Mouse (Mus musculus): ENCODE measurements around the gene 1600002K03Rik. TPM values are rescaled to one million over a fixed set of nuclear protein-coding genes. Genes with fewer than 3 reads are reported as not detected.

Gene 1600002K03Rik
- 11.7 and 15.0 TPM in 2 replicates for polyA plus RNA-seq (2012; rRNA removed; ENCODE audit: low replicate concordance)

GRCm38 (mm10) chr10:80172527-80173292 is at the start of gene 1600002K03Rik:
TSS of gene 1600002K03Rik (plus strand) at chr10:80172944.

DNA sequence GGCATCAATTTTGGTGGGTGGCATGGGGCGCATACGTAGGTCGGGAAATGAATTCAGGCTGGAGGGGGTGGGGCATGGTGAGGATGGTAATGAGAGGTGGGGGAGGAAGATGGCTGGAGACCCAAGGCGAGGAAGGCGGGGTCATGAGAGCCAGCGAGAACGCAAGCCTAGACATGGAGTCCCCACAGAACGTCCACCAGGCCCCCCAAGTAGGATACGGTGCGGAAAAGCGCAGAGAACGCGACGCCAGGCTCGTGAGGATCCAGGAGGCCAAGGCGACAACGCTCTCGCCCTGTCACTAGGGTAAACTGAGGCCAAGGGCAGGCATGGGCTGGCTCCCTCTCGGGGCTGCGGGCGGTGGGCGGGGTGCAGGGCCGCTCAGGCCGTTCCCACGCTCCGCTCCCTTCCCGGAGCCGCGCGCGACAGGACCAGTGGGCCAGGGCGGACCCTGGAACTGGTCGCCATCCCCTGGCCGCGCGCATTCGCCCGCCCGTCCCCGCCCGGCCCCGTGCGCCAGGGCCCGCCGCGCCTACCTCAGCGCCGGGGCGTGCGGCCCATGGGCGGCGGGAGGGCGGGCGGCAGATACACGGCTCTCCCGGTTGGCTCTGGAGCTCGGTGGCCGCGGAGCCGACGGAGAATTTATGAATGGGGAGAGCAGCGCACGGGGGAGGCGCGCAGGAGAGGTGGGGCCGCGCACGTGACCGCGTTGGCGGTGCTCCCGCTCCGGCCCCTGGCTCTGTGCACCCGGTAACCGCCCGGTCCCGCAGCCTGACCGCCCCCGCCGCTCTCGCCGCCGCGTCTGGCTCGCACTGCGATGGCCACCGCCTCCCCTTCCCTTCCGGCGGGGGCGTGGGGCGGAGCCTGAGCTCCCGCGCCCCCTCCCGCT is 33.9 kb upstream of the 1600002K03Rik start, which contains the start of gene Atp5d:
TSS of gene Atp5d (plus strand) at position 80 of the 886 bp plus-strand sequence.

GRCm38 (mm10) chr10:80140666-80141035 is 32.1 kb upstream of the 1600002K03Rik start, which contains the start of gene Cbarp:
TSS of gene Cbarp (minus strand) at chr10:80140835.

GRCm38 (mm10) chr10:80147719-80148601 is 24.8 kb upstream of the 1600002K03Rik start, which contains the start of gene Midn:
TSS of gene Midn (plus strand) at chr10:80148272.

GRCm38 (mm10) chr10:80165392-80166128 is 7.2 kb upstream of the 1600002K03Rik start, which contains the start of gene Cirbp:
TSS of gene Cirbp (plus strand) at chr10:80165985.

DNA sequence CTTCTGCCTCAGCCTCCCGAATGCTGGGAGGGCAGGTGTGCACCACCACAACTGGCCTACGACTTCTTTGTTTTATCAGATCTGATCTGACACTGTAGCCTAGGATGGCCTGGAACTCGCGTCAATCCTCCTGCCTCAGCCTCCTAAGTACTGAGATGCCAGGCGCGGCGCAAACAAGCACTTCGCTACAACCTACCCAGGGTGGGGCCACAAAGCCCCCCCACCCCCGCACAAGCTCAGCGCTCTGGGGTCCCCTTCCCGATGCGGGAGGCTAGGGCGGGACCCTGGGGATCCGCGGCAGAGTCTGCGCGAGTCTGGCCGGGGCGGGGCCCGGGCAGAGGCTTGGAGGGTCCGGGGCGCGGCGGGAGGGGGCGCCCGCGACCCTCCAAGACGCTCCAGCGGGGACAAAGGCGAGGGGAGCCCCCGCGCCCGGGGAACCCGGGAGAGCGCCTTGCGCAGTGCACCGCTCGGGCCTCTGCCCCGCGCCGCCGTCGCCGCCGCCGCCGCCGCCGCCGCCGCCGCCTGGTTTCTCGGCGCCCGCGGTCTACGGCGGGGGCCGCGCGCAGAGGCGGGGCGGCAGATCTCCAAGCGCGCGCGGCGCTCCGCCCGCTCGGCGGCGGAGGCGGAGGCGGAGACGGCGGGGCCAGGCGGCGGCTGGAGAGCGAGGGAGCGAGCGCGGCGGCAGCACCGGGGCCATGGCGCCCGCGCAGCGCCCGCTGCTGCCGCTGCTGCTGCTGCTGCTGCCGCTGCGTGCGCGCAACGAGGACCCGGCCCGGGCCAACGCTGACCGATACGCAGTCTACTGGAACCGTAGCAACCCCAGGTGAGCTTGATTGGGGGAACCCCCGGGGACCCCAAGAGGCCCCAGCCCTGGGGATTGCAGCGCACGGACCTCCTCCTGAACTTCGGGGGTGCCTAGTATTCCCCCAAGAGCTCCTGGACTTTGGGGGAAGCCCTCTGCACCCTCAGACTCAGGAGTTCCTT is 6.6 kb downstream of the 1600002K03Rik start, which contains the start of gene Efna2:
TSS of gene Efna2 (plus strand) at position 415 of the 984 bp plus-strand sequence.

Other genes starting within 250 kb of the 1600002K03Rik start
- gene Arid3a, start 245.9 kb upstream of the 1600002K03Rik start, polyA plus RNA-seq (2012; rRNA removed; ENCODE audit: low replicate concordance), result 5.2 and 16.6 TPM in 2 replicates
- gene Wdr18, start 212.8 kb upstream of the 1600002K03Rik start, polyA plus RNA-seq (2012; rRNA removed; ENCODE audit: low replicate concordance), result 47.1 and 52.1 TPM in 2 replicates
- 0.10 and 0.30 TPM in 2 replicates for gene Grin3b, start 202.2 kb upstream of the 1600002K03Rik start, polyA plus RNA-seq (2012; rRNA removed; ENCODE audit: low replicate concordance)
- gene Tmem259, start 188.6 kb upstream of the 1600002K03Rik start, polyA plus RNA-seq (2012; rRNA removed; ENCODE audit: low replicate concordance), result 304 and 505 TPM in 2 replicates
- gene Cnn2, start 184.4 kb upstream of the 1600002K03Rik start, polyA plus RNA-seq (2012; rRNA removed; ENCODE audit: low replicate concordance), result 138 and 301 TPM in 2 replicates
- gene Abca7, start 176.4 kb upstream of the 1600002K03Rik start, polyA plus RNA-seq (2012; rRNA removed; ENCODE audit: low replicate concordance), result 23.5 and 40.2 TPM in 2 replicates
- gene Arhgap45, start 156.3 kb upstream of the 1600002K03Rik start, polyA plus RNA-seq (2012; rRNA removed; ENCODE audit: low replicate concordance), result 152 and 343 TPM in 2 replicates
- 129 and 172 TPM in 2 replicates for gene Polr2e, start 133.1 kb upstream of the 1600002K03Rik start, polyA plus RNA-seq (2012; rRNA removed; ENCODE audit: low replicate concordance)
- 1,265 and 1,308 TPM in 2 replicates for gene Gpx4, start 125.8 kb upstream of the 1600002K03Rik start, polyA plus RNA-seq (2012; rRNA removed; ENCODE audit: low replicate concordance)
- gene Sbno2, start 67.4 kb upstream of the 1600002K03Rik start, polyA plus RNA-seq (2012; rRNA removed; ENCODE audit: low replicate concordance), result 106 and 161 TPM in 2 replicates
- 164 and 186 TPM in 2 replicates for gene Stk11, start 57.1 kb upstream of the 1600002K03Rik start, polyA plus RNA-seq (2012; rRNA removed; ENCODE audit: low replicate concordance)
- 1,044 and 2,712 TPM in 2 replicates for gene Atp5d, start 34.3 kb upstream of the 1600002K03Rik start, polyA plus RNA-seq (2012; rRNA removed; ENCODE audit: low replicate concordance)
- 27.7 and 53.0 TPM in 2 replicates for gene Cbarp, start 32.1 kb upstream of the 1600002K03Rik start, polyA plus RNA-seq (2012; rRNA removed; ENCODE audit: low replicate concordance)
- gene Midn, start 24.7 kb upstream of the 1600002K03Rik start, polyA plus RNA-seq (2012; rRNA removed; ENCODE audit: low replicate concordance), result 83.5 and 239 TPM in 2 replicates
- gene Cirbp, start 7.0 kb upstream of the 1600002K03Rik start, polyA plus RNA-seq (2012; rRNA removed; ENCODE audit: low replicate concordance), result 93.4 and 153 TPM in 2 replicates
- 5.0 and 12.1 TPM in 2 replicates for gene Efna2, start 6.5 kb downstream of the 1600002K03Rik start, polyA plus RNA-seq (2012; rRNA removed; ENCODE audit: low replicate concordance)
- gene Mum1, start 53.5 kb downstream of the 1600002K03Rik start, polyA plus RNA-seq (2012; rRNA removed; ENCODE audit: low replicate concordance), result 45.9 and 46.8 TPM in 2 replicates
- gene Ndufs7, start 76.2 kb downstream of the 1600002K03Rik start, polyA plus RNA-seq (2012; rRNA removed; ENCODE audit: low replicate concordance), result 857 and 948 TPM in 2 replicates
- 41.6 and 54.2 TPM in 2 replicates for gene Gamt, start 88.1 kb downstream of the 1600002K03Rik start, polyA plus RNA-seq (2012; rRNA removed; ENCODE audit: low replicate concordance)
- 40.3 and 92.4 TPM in 2 replicates for gene Dazap1, start 88.5 kb downstream of the 1600002K03Rik start, polyA plus RNA-seq (2012; rRNA removed; ENCODE audit: low replicate concordance)
- gene Rps15, start 119.5 kb downstream of the 1600002K03Rik start, polyA plus RNA-seq (2012; rRNA removed; ENCODE audit: low replicate concordance), result 1,242 and 1,668 TPM in 2 replicates
- gene Apc2, start 123.0 kb downstream of the 1600002K03Rik start, polyA plus RNA-seq (2012; rRNA removed; ENCODE audit: low replicate concordance), result 1.4 and 1.9 TPM in 2 replicates
- gene 2310011J03Rik, start 147.6 kb downstream of the 1600002K03Rik start, polyA plus RNA-seq (2012; rRNA removed; ENCODE audit: low replicate concordance), result 57.6 and 67.1 TPM in 2 replicates
- 18.9 and 31.0 TPM in 2 replicates for gene Pcsk4, start 156.6 kb downstream of the 1600002K03Rik start, polyA plus RNA-seq (2012; rRNA removed; ENCODE audit: low replicate concordance)
- 17.8 and 36.0 TPM in 2 replicates for gene Reep6, start 157.0 kb downstream of the 1600002K03Rik start, polyA plus RNA-seq (2012; rRNA removed; ENCODE audit: low replicate concordance)
- 47.3 and 58.2 TPM in 2 replicates for gene Adamtsl5, start 175.5 kb downstream of the 1600002K03Rik start, polyA plus RNA-seq (2012; rRNA removed; ENCODE audit: low replicate concordance)
- gene Plk5, start 183.5 kb downstream of the 1600002K03Rik start, polyA plus RNA-seq (2012; rRNA removed; ENCODE audit: low replicate concordance), result 2.2 and 3.0 TPM in 2 replicates
- 13.8 and 47.5 TPM in 2 replicates for gene Mex3d, start 214.7 kb downstream of the 1600002K03Rik start, polyA plus RNA-seq (2012; rRNA removed; ENCODE audit: low replicate concordance)
- 134 and 161 TPM in 2 replicates for gene Mbd3, start 226.6 kb downstream of the 1600002K03Rik start, polyA plus RNA-seq (2012; rRNA removed; ENCODE audit: low replicate concordance)
- gene Uqcr11, start 233.9 kb downstream of the 1600002K03Rik start, polyA plus RNA-seq (2012; rRNA removed; ENCODE audit: low replicate concordance), result 1,950 and 2,616 TPM in 2 replicates

Measured in mammary gland, adult 2 months (tissue).